Mouse (Mus musculus): ENCODE results near the gene Pfkl.

- TF ChIP-seq CTCF (IDR thresholded peaks at IDR 0.05; ENCODE audit: borderline replicate concordance, insufficient read depth, low read depth, low read length) (no peak), POLR2A (IDR thresholded peaks at IDR 0.05; ENCODE audit: borderline replicate concordance, insufficient read depth, low read length) (no peak)
Observed at GRCm38 (mm10) chr10:78046388-78046787, 36.5 kb upstream of the Pfkl start.
